12 mouse cellular contexts compared by ENCODE assay signal in the genomic region with DNA sequence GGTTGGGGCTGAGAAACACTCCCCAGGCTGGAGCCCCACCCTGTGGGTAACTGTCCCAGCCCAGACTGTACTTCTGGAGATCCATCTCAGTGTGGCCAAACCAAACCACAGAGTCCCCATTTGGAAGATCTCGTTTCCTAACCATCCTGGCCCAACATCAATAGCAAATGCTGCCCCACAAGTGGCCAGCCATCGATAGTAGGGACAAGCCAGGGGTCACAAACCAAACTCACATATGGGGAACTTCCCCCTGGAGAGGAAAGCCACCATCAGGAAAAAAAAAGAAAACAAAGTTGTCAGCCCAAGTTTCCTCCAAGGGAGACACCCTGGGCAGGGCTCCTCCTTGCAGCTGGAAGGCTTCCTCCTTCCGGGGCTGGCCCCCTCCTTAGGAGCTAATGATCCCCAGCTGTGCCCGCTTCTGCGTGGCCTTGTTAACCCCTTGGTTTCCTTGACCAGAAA.
DNase-seq lines count a peak whose midpoint lies in the region; ATAC-seq lines count a peak whose summit lies in the region.
"Had no signal": no experiment of that assay in that cellular context is flagged by ENCODE, and none has a peak within 500 bp of the region (broad histone marks: within the 10 kb centered on the region; RNA-seq: fewer than 3 reads in every experiment).

No protein-coding gene starts in this region.

- H3K4me1 ChIP-seq in heart, embryonic 10.5 days, result peaks cover 11% of the 10 kb centered on the region
- H3K4me1 ChIP-seq in limb, embryonic 15.5 days, result peaks cover 17% of the 10 kb centered on the region

- intact Hi-C loops in gastrocnemius, postnatal 14 days (cut with DNase I; ENCODE audit: low total_unique reads), result no loop called here

- 0 out of 2 replicates have a peak overlapping the region, but pooled peaks have one; percentile 14 for H3K4me2 ChIP-seq in limb, embryonic 15.5 days
- H3K4me2 ChIP-seq: neural tube, embryonic 12.5 days had no signal

- no peaks in the 10 kb centered on the region for H3K9me3 ChIP-seq in heart, embryonic 10.5 days
- no peaks in the 10 kb centered on the region for H3K9me3 ChIP-seq in limb, embryonic 15.5 days
- H3K9me3 ChIP-seq: neural tube, embryonic 12.5 days had no signal

- ATAC-seq in limb, embryonic 15.5 days (ENCODE audit: insufficient number of reproducible peaks, low FRiP score, low TSS enrichment, low read depth), result no peak

- H3K36me3 ChIP-seq in heart, embryonic 10.5 days, result no peaks in the 10 kb centered on the region
- H3K36me3 ChIP-seq in limb, embryonic 15.5 days, result no peaks in the 10 kb centered on the region
- H3K36me3 ChIP-seq: neural tube, embryonic 12.5 days had no signal

- no peak overlapping the region for H3K27ac ChIP-seq in heart, embryonic 10.5 days
- H3K27ac ChIP-seq in limb, embryonic 15.5 days, result no peak overlapping the region; the same call in 1 of the 2 replicates
- H3K27ac ChIP-seq: liver, embryonic 14.5 days; neural tube, embryonic 12.5 days had no signal

- H3K27me3 ChIP-seq in heart, embryonic 10.5 days (ENCODE audit: insufficient read depth, poor library complexity, severe bottlenecking), result no peaks in the 10 kb centered on the region
- no peaks in the 10 kb centered on the region for H3K27me3 ChIP-seq in limb, embryonic 15.5 days
- H3K27me3 ChIP-seq: neural tube, embryonic 12.5 days had no signal

- WGBS in heart, embryonic 10.5 days, result 16% methylated on average over 5 of the region's 5 CpGs
- 12% methylated on average over 5 of the region's 5 CpGs for WGBS in limb, embryonic 15.5 days

- peak; percentile 98 for DNase-seq in heart, adult 11 months
- no peak for DNase-seq in heart, embryonic 10.5 days (ENCODE audit: low spot score)
- DNase-seq in ZHBTc4 (ENCODE audit: low read depth, low spot score), result peak; percentile 57
- DNase-seq in gastrocnemius, postnatal 14 days, result peak; percentile 73
- no peak for DNase-seq in layer of hippocampus, adult 11-12 months (ENCODE audit: low spot score)
- DNase-seq in layer of hippocampus, adult 9-10 months (ENCODE audit: low spot score), result no peak
- DNase-seq in natural killer cell, adult 2 months (ENCODE audit: low spot score in 2 of 2), result no peak
- DNase-seq: cerebellum, postnatal 36 days; spleen, adult 18-20 months had no signal

- H3K4me3 ChIP-seq in heart, embryonic 10.5 days, result no peak overlapping the region
- H3K4me3 ChIP-seq in limb, embryonic 15.5 days, result no peak overlapping the region
- H3K4me3 ChIP-seq: neural tube, embryonic 12.5 days had no signal

- no peak overlapping the region for H3K9ac ChIP-seq in limb, embryonic 15.5 days
- H3K9ac ChIP-seq: liver, embryonic 14.5 days; neural tube, embryonic 12.5 days had no signal

Comparison
In these comparisons a context has a peak if more than half of its experiments do, and no peak if none do; other contexts are left out.
1. DNase-seq: peak in heart, adult 11 months (single experiment), ZHBTc4 (single experiment) and gastrocnemius, postnatal 14 days (single experiment); none in heart, embryonic 10.5 days (single experiment), layer of hippocampus, adult 11-12 months (single experiment), layer of hippocampus, adult 9-10 months (single experiment) and natural killer cell, adult 2 months (0 of 2).